8 mouse cellular contexts compared by ENCODE assay signal in genomic region chr3:105991653-105992283, GRCm38 (mm10). TPM values are rescaled to one million over a fixed set of nuclear protein-coding genes. Genes with fewer than 3 reads are reported as not detected.
A peak's percentile ranks its signal among the peaks of the same experiment; 100 is the strongest.
DNase-seq lines count a peak whose midpoint lies in the region; ATAC-seq and TF ChIP-seq lines count a peak whose summit lies in the region.

No protein-coding gene starts in this region.

- H3K4me2 ChIP-seq in midbrain, embryonic 13.5 days (replicated peaks): no peak overlapping the region
- no peak overlapping the region for H3K4me2 ChIP-seq in midbrain, postnatal 0 days (ENCODE audit: low read depth, low read length, poor library complexity, severe bottlenecking)

- no peaks in the 10 kb centered on the region for H3K4me1 ChIP-seq in midbrain, embryonic 10.5 days
- H3K4me1 ChIP-seq in midbrain, embryonic 13.5 days (replicated peaks): no peaks in the 10 kb centered on the region
- H3K4me1 ChIP-seq in cerebellum, adult 2 months (ENCODE audit: control insufficient read depth, insufficient read depth, low read length): no peaks in the 10 kb centered on the region
- H3K4me1 ChIP-seq in midbrain, postnatal 0 days (ENCODE audit: insufficient read depth, low read length): no peaks in the 10 kb centered on the region

- no peak for TF ChIP-seq POLR2A in cerebellum, adult 2 months (IDR thresholded peaks at IDR 0.05; ENCODE audit: borderline replicate concordance, insufficient read depth, low read length)

- H3K36me3 ChIP-seq in midbrain, embryonic 10.5 days: no peaks in the 10 kb centered on the region
- H3K36me3 ChIP-seq in midbrain, embryonic 13.5 days: no peaks in the 10 kb centered on the region
- H3K36me3 ChIP-seq in midbrain, postnatal 0 days (ENCODE audit: insufficient read depth, low read length): no peaks in the 10 kb centered on the region

- peak; percentile 43 for TF ChIP-seq CTCF in cerebellum, adult 2 months (IDR thresholded peaks at IDR 0.05; ENCODE audit: borderline replicate concordance, insufficient read depth, low read depth, low read length)
- TF ChIP-seq CTCF in left cerebral cortex, adult 2 months (IDR thresholded peaks at IDR 0.05): peak; percentile 83
- peak; percentile 86 for TF ChIP-seq CTCF in midbrain, postnatal 0 days (IDR thresholded peaks at IDR 0.05)

- H3K4me3 ChIP-seq in midbrain, embryonic 10.5 days: no peak overlapping the region
- no peak overlapping the region for H3K4me3 ChIP-seq in midbrain, embryonic 13.5 days (replicated peaks)
- no peak overlapping the region for H3K4me3 ChIP-seq in cerebellum, adult 2 months (replicated peaks; ENCODE audit: insufficient read depth, low read depth, low read length)
- no peak overlapping the region for H3K4me3 ChIP-seq in left cerebral cortex, adult 2 months
- H3K4me3 ChIP-seq in midbrain, postnatal 0 days (ENCODE audit: low read depth, low read length): no peak overlapping the region

- no peaks in the 10 kb centered on the region for H3K9me3 ChIP-seq in midbrain, embryonic 10.5 days (replicated peaks)
- no peaks in the 10 kb centered on the region for H3K9me3 ChIP-seq in midbrain, embryonic 13.5 days
- H3K9me3 ChIP-seq in midbrain, postnatal 0 days (ENCODE audit: low read length): no peaks in the 10 kb centered on the region

- no peak overlapping the region for H3K9ac ChIP-seq in midbrain, embryonic 13.5 days (replicated peaks)
- no peak overlapping the region for H3K9ac ChIP-seq in midbrain, postnatal 0 days (replicated peaks; ENCODE audit: low read length, poor library complexity, severe bottlenecking)

- 38% methylated on average over 4 of the region's 4 CpGs for WGBS in midbrain, embryonic 10.5 days
- 29% methylated on average over 4 of the region's 4 CpGs for WGBS in midbrain, embryonic 13.5 days
- WGBS in cerebellum, adult 2 months: 27% methylated on average over 4 of the region's 4 CpGs
- WGBS in midbrain, postnatal 0 days: 26% methylated on average over 4 of the region's 4 CpGs

- no peak overlapping the region for H3K27ac ChIP-seq in midbrain, embryonic 10.5 days (replicated peaks)
- H3K27ac ChIP-seq in midbrain, embryonic 13.5 days: no peak overlapping the region
- no peak overlapping the region for H3K27ac ChIP-seq in cerebellum, adult 2 months (ENCODE audit: insufficient read depth, low read length)
- no peak overlapping the region for H3K27ac ChIP-seq in left cerebral cortex, adult 2 months
- no peak overlapping the region for H3K27ac ChIP-seq in midbrain, postnatal 0 days (ENCODE audit: low read depth, low read length)

- no peaks in the 10 kb centered on the region for H3K27me3 ChIP-seq in midbrain, embryonic 10.5 days (ENCODE audit: low read depth, poor library complexity, severe bottlenecking)
- no peaks in the 10 kb centered on the region for H3K27me3 ChIP-seq in midbrain, embryonic 13.5 days
- no peaks in the 10 kb centered on the region for H3K27me3 ChIP-seq in cerebellum, adult 2 months (ENCODE audit: control insufficient read depth, insufficient read depth, low read length)
- H3K27me3 ChIP-seq in midbrain, postnatal 0 days (ENCODE audit: insufficient read depth, low read length): no peaks in the 10 kb centered on the region

- ATAC-seq in midbrain, embryonic 13.5 days: no peak
- peak; percentile 56; the same call in 1 of the 2 replicates for ATAC-seq in midbrain, postnatal 0 days (ENCODE audit: low FRiP score)
- no peak for ATAC-seq in erythroid progenitor cell, adult 5-6 weeks (replicated peaks; ENCODE audit: low FRiP score, poor library complexity, severe bottlenecking)

- DNase-seq in midbrain, embryonic 10.5 days (ENCODE audit: low spot score): peak; percentile 35
- peak; percentile 83 for DNase-seq in NIH3T3 (ENCODE audit: low read depth)
- peak; percentile 21 to 31 for DNase-seq in cerebellum, adult 2 months
- peak; percentile 9 to 15 for DNase-seq in heart, adult 9 months (ENCODE audit: low spot score in 2 of 2)
- peak; percentile 27 to 38 for DNase-seq in left cerebral cortex, adult 2 months (ENCODE audit: extremely low spot score in 1 of 2, low spot score in 2 of 2)
- peak; percentile 77 for DNase-seq in midbrain, postnatal 0 days (ENCODE audit: low spot score)

- intact Hi-C loops in left cerebral cortex, adult 2 months (cut with DNase I): loop anchor here (1.0 to 2.0 kb wide), 2 partner anchors 457 to 889 kb away; no protein-coding TSS in a partner anchor

RNA-seq across cellular contexts. Expression of gene Ovgp1, which starts 18.3 kb away (rescaled TPM):
- 1.3 and 2.0 TPM in 2 replicates for polyA plus RNA-seq in midbrain, embryonic 10.5 days (2016; fragmentation: Nextera tagmentation; extraction: Ambion mirVana)
- polyA plus RNA-seq in midbrain, embryonic 13.5 days (2015; fragmentation: Nextera tagmentation; extraction: Ambion mirVana): 3.4 and 4.4 TPM in 2 replicates
- 15.8 and 17.3 TPM in 2 replicates for polyA plus RNA-seq in cerebellum, adult 2 months (2012; rRNA removed)
- 1 to 10 TPM; 2.6 to 2.7 TPM for total RNA-seq in left cerebral cortex, adult 2 months (2021)
- total RNA-seq in midbrain, postnatal 0 days (2014; rRNA removed): 4.8 and 6.8 TPM in 2 replicates
- 4.8 and 7.6 TPM in 2 replicates for polyA plus RNA-seq in midbrain, postnatal 0 days (2015; fragmentation: Nextera tagmentation; extraction: Ambion mirVana)
- total RNA-seq in erythroid progenitor cell, adult 5-6 weeks (2015; ENCODE audit: low replicate concordance): 5.0 and 9.4 TPM in 2 replicates
- total RNA-seq in erythroid progenitor cell, adult 5-6 weeks (2017; ENCODE audit: low replicate concordance): 0.30 and 3.9 TPM in 2 replicates

RNA-seq across cellular contexts. Expression of gene Pifo, which starts 22.7 kb away (rescaled TPM):
- 0.91 TPM in 1 of 2 replicates, not detected in the other for polyA plus RNA-seq in midbrain, embryonic 10.5 days (2016; fragmentation: Nextera tagmentation; extraction: Ambion mirVana)
- 1.8 and 3.3 TPM in 2 replicates for polyA plus RNA-seq in midbrain, embryonic 13.5 days (2015; fragmentation: Nextera tagmentation; extraction: Ambion mirVana)
- polyA plus RNA-seq in cerebellum, adult 2 months (2012; rRNA removed): 1.2 and 1.8 TPM in 2 replicates
- total RNA-seq in left cerebral cortex, adult 2 months (2021): under 1 TPM in 1 of 2 experiments, not detected in 1; 0.79 TPM
- 2.5 and 5.3 TPM in 2 replicates for total RNA-seq in midbrain, postnatal 0 days (2014; rRNA removed)
- polyA plus RNA-seq in midbrain, postnatal 0 days (2015; fragmentation: Nextera tagmentation; extraction: Ambion mirVana): 5.6 and 7.3 TPM in 2 replicates
- total RNA-seq in erythroid progenitor cell, adult 5-6 weeks (2015; ENCODE audit: low replicate concordance): not detected in 2 replicates
- not detected in 2 replicates for total RNA-seq in erythroid progenitor cell, adult 5-6 weeks (2017; ENCODE audit: low replicate concordance)

RNA-seq across cellular contexts. Expression of gene Atp5f1, which starts 31.9 kb away (rescaled TPM):
- 492 and 506 TPM in 2 replicates for polyA plus RNA-seq in midbrain, embryonic 10.5 days (2016; fragmentation: Nextera tagmentation; extraction: Ambion mirVana)
- 541 and 556 TPM in 2 replicates for polyA plus RNA-seq in midbrain, embryonic 13.5 days (2015; fragmentation: Nextera tagmentation; extraction: Ambion mirVana)
- polyA plus RNA-seq in cerebellum, adult 2 months (2012; rRNA removed): 396 and 419 TPM in 2 replicates
- total RNA-seq in left cerebral cortex, adult 2 months (2021): 100 to 1,000 TPM; 228 to 249 TPM
- total RNA-seq in midbrain, postnatal 0 days (2014; rRNA removed): 239 and 270 TPM in 2 replicates
- 539 and 548 TPM in 2 replicates for polyA plus RNA-seq in midbrain, postnatal 0 days (2015; fragmentation: Nextera tagmentation; extraction: Ambion mirVana)
- total RNA-seq in erythroid progenitor cell, adult 5-6 weeks (2015; ENCODE audit: low replicate concordance): 263 and 304 TPM in 2 replicates
- 199 and 322 TPM in 2 replicates for total RNA-seq in erythroid progenitor cell, adult 5-6 weeks (2017; ENCODE audit: low replicate concordance)

RNA-seq across cellular contexts. Expression of gene Wdr77, which starts 32.6 kb away (rescaled TPM):
- polyA plus RNA-seq in midbrain, embryonic 10.5 days (2016; fragmentation: Nextera tagmentation; extraction: Ambion mirVana): 166 and 188 TPM in 2 replicates
- 107 TPM in 2 replicates for polyA plus RNA-seq in midbrain, embryonic 13.5 days (2015; fragmentation: Nextera tagmentation; extraction: Ambion mirVana)
- polyA plus RNA-seq in cerebellum, adult 2 months (2012; rRNA removed): 56.5 and 56.9 TPM in 2 replicates
- total RNA-seq in left cerebral cortex, adult 2 months (2021): 10 to 100 TPM; 50.1 to 50.2 TPM
- total RNA-seq in midbrain, postnatal 0 days (2014; rRNA removed): 56.4 and 65.1 TPM in 2 replicates
- 87.9 and 88.1 TPM in 2 replicates for polyA plus RNA-seq in midbrain, postnatal 0 days (2015; fragmentation: Nextera tagmentation; extraction: Ambion mirVana)
- 11.5 and 17.6 TPM in 2 replicates for total RNA-seq in erythroid progenitor cell, adult 5-6 weeks (2015; ENCODE audit: low replicate concordance)
- 8.7 and 10.1 TPM in 2 replicates for total RNA-seq in erythroid progenitor cell, adult 5-6 weeks (2017; ENCODE audit: low replicate concordance)

RNA-seq across cellular contexts. Expression of gene Chil5, which starts 40.8 kb away (rescaled TPM):
- polyA plus RNA-seq in midbrain, embryonic 10.5 days (2016; fragmentation: Nextera tagmentation; extraction: Ambion mirVana): not detected in 2 replicates
- not detected in 2 replicates for polyA plus RNA-seq in midbrain, embryonic 13.5 days (2015; fragmentation: Nextera tagmentation; extraction: Ambion mirVana)
- polyA plus RNA-seq in cerebellum, adult 2 months (2012; rRNA removed): 7.2 and 10.0 TPM in 2 replicates
- not detected for total RNA-seq in left cerebral cortex, adult 2 months (2021)
- total RNA-seq in midbrain, postnatal 0 days (2014; rRNA removed): not detected in 2 replicates
- not detected in 2 replicates for polyA plus RNA-seq in midbrain, postnatal 0 days (2015; fragmentation: Nextera tagmentation; extraction: Ambion mirVana)
- total RNA-seq in erythroid progenitor cell, adult 5-6 weeks (2015; ENCODE audit: low replicate concordance): 6.3 TPM in 1 of 2 replicates, not detected in the other
- 3.5 TPM in 1 of 2 replicates, not detected in the other for total RNA-seq in erythroid progenitor cell, adult 5-6 weeks (2017; ENCODE audit: low replicate concordance)

Comparison
In these comparisons a context has a peak if more than half of its experiments do, and no peak if none do; other contexts are left out.
1. DNase-seq: peak in every context shown above with its lines; median percentile 83 in NIH3T3; 77 in midbrain, postnatal 0 days; 35 in midbrain, embryonic 10.5 days; 32 in left cerebral cortex, adult 2 months; 26 in cerebellum, adult 2 months; 12 in heart, adult 9 months.